Mouse (Mus musculus) right cerebral cortex, postnatal 36 days (tissue): ENCODE measurements at regions not wholly inside any gene's neighbourhood (a gene's known extent, or its start where the extent isn't known, plus 50 kb on each side); places are given as distances from the start of the nearest gene placed in this dataset.
A peak's percentile ranks its signal among the peaks of the same experiment; 100 is the strongest.
"Not testable (repeated sequence)": the region's sequence is repeated elsewhere in the genome, so short reads cannot be mapped to it uniquely, and the experiment has no call there.

Experiments
- DNase-seq, 2 experiments: peaks; one replicate each; pipeline ENCODE4 v3.0.0; 2022; ENCODE audit warnings: low spot score in 2 of 2, mixed read lengths in 1 of 2

- DNase-seq = no peak
Measured at GRCm38 (mm10) chr14:9492228-9492627, 826.2 kb upstream of the 4930452B06Rik start.

- no peak for DNase-seq
Measured at GRCm38 (mm10) chr14:9488585-9488984, 822.5 kb upstream of the 4930452B06Rik start.

- DNase-seq = no peak
Measured at GRCm38 (mm10) chr14:9478981-9479380, 812.9 kb upstream of the 4930452B06Rik start.

- peak in 1 of 2 experiments; percentile 9 for DNase-seq
Measured at GRCm38 (mm10) chr14:9475169-9475568, 809.1 kb upstream of the 4930452B06Rik start.

GRCm38 (mm10) chr14:9469686-9470085 is 803.6 kb upstream of the 4930452B06Rik start:
- no peak for DNase-seq

- DNase-seq = no peak
Measured at GRCm38 (mm10) chr14:9468654-9469053, 802.6 kb upstream of the 4930452B06Rik start.

GRCm38 (mm10) chr14:9467690-9468458 is 801.8 kb upstream of the 4930452B06Rik start:
- DNase-seq = no peak

- DNase-seq = peak; percentile 31 to 52
Measured at GRCm38 (mm10) chr14:9460006-9460405, 794.0 kb upstream of the 4930452B06Rik start.

- DNase-seq = no peak
Measured at GRCm38 (mm10) chr14:9458856-9459255, 792.8 kb upstream of the 4930452B06Rik start.

- DNase-seq = no peak
Measured at GRCm38 (mm10) chr14:9457801-9458495, 791.9 kb upstream of the 4930452B06Rik start.

GRCm38 (mm10) chr14:9455986-9456385 is 789.9 kb upstream of the 4930452B06Rik start:
- DNase-seq = no peak

- DNase-seq = peak; percentile 8
Measured at GRCm38 (mm10) chr14:9449942-9450341, 783.9 kb upstream of the 4930452B06Rik start.

GRCm38 (mm10) chr14:9437896-9438295 is 771.9 kb upstream of the 4930452B06Rik start:
- peak in 1 of 2 experiments; percentile 16 for DNase-seq

GRCm38 (mm10) chr14:9435136-9435535 is 769.1 kb upstream of the 4930452B06Rik start:
- DNase-seq = no peak

- no peak for DNase-seq
Measured at GRCm38 (mm10) chr14:9433081-9433590, 767.1 kb upstream of the 4930452B06Rik start.

GRCm38 (mm10) chr14:9431798-9432197 is 765.8 kb upstream of the 4930452B06Rik start:
- DNase-seq = no peak

- no peak for DNase-seq
Measured at GRCm38 (mm10) chr14:9411822-9412403, 745.9 kb upstream of the 4930452B06Rik start.

GRCm38 (mm10) chr14:9403688-9404087 is 737.6 kb upstream of the 4930452B06Rik start:
- DNase-seq = no peak

- DNase-seq = no peak
Measured at GRCm38 (mm10) chr14:9400861-9401260, 734.8 kb upstream of the 4930452B06Rik start.

GRCm38 (mm10) chr14:9393271-9393771 is 727.3 kb upstream of the 4930452B06Rik start:
- peak; percentile 44 to 57 for DNase-seq

GRCm38 (mm10) chr14:9389878-9390536 is 724.0 kb upstream of the 4930452B06Rik start:
- not testable (repeated sequence) for DNase-seq

- no peak for DNase-seq
Measured at GRCm38 (mm10) chr14:9389180-9389579, 723.1 kb upstream of the 4930452B06Rik start.
